Mouse (Mus musculus) embryo, embryonic 11.5 days (tissue): ENCODE measurements at regions not wholly inside any gene's neighbourhood (a gene's known extent, or its start where the extent isn't known, plus 50 kb on each side); places are given as distances from the start of the nearest gene placed in this dataset.
A peak's percentile ranks its signal among the peaks of the same experiment; 100 is the strongest.

Experiments used
- DNase-seq: peaks from one replicate; pipeline ENCODE4 v3.0.0-alpha.2; 2012; ENCODE audit warnings: low read depth, low spot score

- DNase-seq, result no peak
Measured at GRCm38 (mm10) chr5:55276265-55276837, 1278.1 kb downstream of the Stim2 start.

- no peak for DNase-seq
Measured at GRCm38 (mm10) chr5:55293301-55293700, 1295.0 kb downstream of the Stim2 start.

GRCm38 (mm10) chr5:55293978-55294377 is 1295.7 kb downstream of the Stim2 start:
- no peak for DNase-seq

- no peak for DNase-seq
Measured at GRCm38 (mm10) chr5:55294781-55295180, 1296.5 kb downstream of the Stim2 start.

GRCm38 (mm10) chr5:55301538-55301937 is 1303.2 kb downstream of the Stim2 start:
- no peak for DNase-seq

DNA sequence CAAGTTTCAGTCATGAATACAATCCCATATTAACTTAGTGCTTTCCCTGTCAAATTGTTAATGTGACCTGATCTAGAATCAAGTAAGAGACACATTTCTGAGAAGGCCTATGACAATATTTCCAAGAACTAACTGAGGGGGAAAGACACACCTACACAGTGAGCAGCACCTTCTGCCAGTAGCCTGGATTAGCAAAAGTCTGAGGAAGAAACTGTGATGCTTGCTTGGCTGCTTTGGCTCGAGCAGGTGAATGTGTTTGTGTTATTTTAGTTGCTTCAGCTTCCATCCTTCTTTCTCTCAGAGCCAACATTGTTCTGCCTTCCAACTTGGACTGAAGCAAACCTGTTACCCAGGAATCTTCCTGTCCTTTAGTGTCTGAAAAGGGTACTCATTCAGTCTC is 1347.7 kb downstream of the Stim2 start:
- no peak for DNase-seq

- peak; percentile 20 for DNase-seq
Measured at GRCm38 (mm10) chr5:55355483-55355882, 1357.2 kb downstream of the Stim2 start.

GRCm38 (mm10) chr5:55374295-55374694 is 1376.0 kb downstream of the Stim2 start:
- DNase-seq, result no peak

DNA sequence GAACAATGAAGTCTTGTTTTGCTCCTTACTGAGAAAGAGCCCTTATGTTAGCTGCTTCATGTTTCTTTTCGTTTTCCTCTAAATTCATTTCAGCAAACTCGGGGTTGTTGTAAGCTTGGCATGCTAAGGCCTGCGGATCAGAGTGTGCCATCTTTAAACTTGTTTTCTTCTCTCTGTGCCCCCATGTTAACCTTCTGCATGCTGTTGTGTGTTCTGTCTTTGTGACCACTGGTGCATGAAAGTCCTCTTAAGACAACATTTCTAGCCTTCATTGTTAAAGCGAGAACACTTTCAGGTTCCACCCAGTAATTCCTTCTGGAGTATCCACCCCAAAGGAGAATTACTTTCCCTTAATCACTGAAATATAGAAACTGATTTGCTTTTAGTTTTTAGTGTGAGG is 1392.5 kb downstream of the Stim2 start:
- no peak for DNase-seq

DNA sequence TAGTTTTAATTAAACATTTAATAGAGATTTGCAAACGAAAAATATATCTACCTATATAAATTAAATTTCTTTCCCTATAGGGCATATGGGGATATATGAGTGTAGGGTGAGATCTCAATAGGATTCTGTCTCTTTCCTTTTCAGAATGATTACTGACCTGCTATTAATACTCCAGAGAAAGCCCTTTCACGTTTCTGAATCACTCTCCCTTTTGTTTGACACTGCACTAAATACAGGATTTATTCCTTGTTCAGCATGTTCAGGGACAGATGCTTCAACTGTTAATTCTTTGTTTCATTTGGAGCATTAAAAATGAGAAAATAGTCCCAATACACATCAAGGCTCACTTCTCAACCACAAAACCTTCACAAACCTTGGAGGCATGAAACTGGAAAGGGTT is 1397.7 kb downstream of the Stim2 start:
- no peak for DNase-seq

- no peak for DNase-seq
Measured at GRCm38 (mm10) chr5:55416146-55416545, 1417.8 kb downstream of the Stim2 start.

DNA sequence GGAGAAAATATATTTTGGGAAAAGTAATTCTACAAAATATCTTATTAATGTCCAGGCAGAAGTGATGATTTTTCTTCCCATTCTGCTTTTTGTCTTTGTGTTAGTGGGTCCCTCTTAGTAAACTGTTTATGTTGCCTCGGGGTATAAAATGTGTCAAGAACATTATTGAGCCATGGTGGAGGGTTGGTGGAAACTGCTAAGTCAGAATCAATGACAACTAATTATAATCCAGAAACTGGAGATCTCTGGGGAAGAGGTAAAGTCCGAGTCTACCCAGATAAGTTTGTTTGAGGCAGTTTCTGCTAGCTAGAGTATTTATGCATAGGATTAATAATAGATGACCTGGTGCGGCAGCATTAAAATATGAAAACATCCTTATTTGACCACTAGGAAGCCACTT is 1440.9 kb downstream of the Stim2 start:
- no peak for DNase-seq

DNA sequence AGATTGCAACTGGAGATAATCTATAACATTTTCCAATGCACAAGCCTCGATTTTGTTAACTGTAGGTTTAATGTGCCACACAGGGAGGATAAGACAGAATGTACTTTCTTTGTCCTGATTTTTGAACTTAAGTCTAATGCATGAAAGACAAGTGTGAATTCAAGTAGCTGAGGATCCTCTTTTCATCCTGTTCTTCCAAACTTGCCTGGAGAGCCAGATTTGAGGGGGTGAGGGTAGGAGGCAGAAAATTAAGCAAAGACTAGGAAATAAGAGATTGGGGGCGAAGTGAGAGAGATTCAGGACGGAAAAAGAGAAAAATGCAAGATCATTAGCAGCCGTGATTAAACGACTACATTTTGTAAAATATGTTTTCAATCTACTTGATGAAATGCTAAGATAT is 1450.8 kb downstream of the Stim2 start:
- no peak for DNase-seq
